Mouse (Mus musculus) G1E (cell line): ENCODE measurements around the gene Mcat. TPM values are rescaled to one million over a fixed set of nuclear protein-coding genes. Genes with fewer than 3 reads are reported as not detected.

Source experiments
- ATAC-seq: 2 replicates; pipeline ENCODE4 v1.8.0; 2016; ENCODE audit warnings: mild to moderate bottlenecking; ENCODE audit not compliant: insufficient number of reproducible peaks, poor library complexity, low FRiP score, severe bottlenecking; ENCODE audit errors: extremely low read depth
- DNase-seq: peaks from one replicate; pipeline ENCODE4 v3.0.0; 2012; ENCODE audit warnings: low spot score
- H3K27me3 ChIP-seq: 2 replicates; pipeline ENCODE4 v1.6.1; 2012; ENCODE audit warnings: mild to moderate bottlenecking, low read length, inconsistent platforms; ENCODE audit not compliant: insufficient read depth
- H3K36me3 ChIP-seq: replicated peaks from 2 replicates; pipeline ENCODE3; 2012; ENCODE audit warnings: mild to moderate bottlenecking, inconsistent platforms
- H3K4me1 ChIP-seq: 2 replicates; pipeline ENCODE4 v1.6.1; 2012; ENCODE audit warnings: low read depth, low read length, inconsistent platforms, mixed read lengths; ENCODE audit not compliant: insufficient read depth
- H3K4me3 ChIP-seq: 2 replicates; pipeline ENCODE4 v1.5.1; 2012; ENCODE audit warnings: low read depth, mild to moderate bottlenecking, inconsistent platforms, low read length, moderate library complexity, mixed read lengths
- H3K9me3 ChIP-seq: replicated peaks from 2 replicates; pipeline ENCODE4 v1.6.1; 2012; ENCODE audit warnings: inconsistent platforms
- CTCF ChIP-seq: IDR thresholded peaks from 2 replicates; pipeline ENCODE4 v1.5.1; 2012; ENCODE audit warnings: low read depth, low read length, inconsistent platforms, mixed read lengths
- GATA1 ChIP-seq: IDR thresholded peaks from 2 replicates; pipeline ENCODE4 v1.6.1; 2012; ENCODE audit warnings: borderline replicate concordance, low read length, inconsistent platforms, mixed read lengths
- GATA2 ChIP-seq: IDR thresholded peaks from 2 replicates; pipeline ENCODE4 v1.6.1; 2012; ENCODE audit warnings: low read depth, low read length, inconsistent platforms, borderline replicate concordance
- POLR2AphosphoS5 ChIP-seq: IDR thresholded peaks from 2 replicates; pipeline ENCODE4 v1.6.1; 2012; ENCODE audit warnings: low read depth, low read length, inconsistent platforms; ENCODE audit not compliant: insufficient replicate concordance
- TAL1 ChIP-seq: conservative IDR thresholded peaks from 2 replicates; pipeline ENCODE4 v1.6.1; 2012; ENCODE audit warnings: low read depth, low read length, inconsistent platforms, mixed read lengths
- polyA plus RNA-seq: library from polyadenylated mRNA; stranded (reverse); fragments of >175 nt; gene quantifications from 2 replicates; pipeline ENCODE4 v1.2.3, GENCODE M21; 2012
- total RNA-seq, 2 experiments: library from RNA; stranded (forward) in 1 of 2; stranded (reverse) in 1 of 2; fragments of 200-1000 nt in 1 of 2; fragments of >200 nt in 1 of 2; fragmentation: Nextera tagmentation in 1 of 2; gene quantifications; 2 replicates each; pipeline ENCODE4 v1.2.3; 2014 to 2017

The Mcat gene
- total and polyA plus RNA-seq, 3 experiments = 14.0 to 17.7 (median 17.1) TPM

DNA sequence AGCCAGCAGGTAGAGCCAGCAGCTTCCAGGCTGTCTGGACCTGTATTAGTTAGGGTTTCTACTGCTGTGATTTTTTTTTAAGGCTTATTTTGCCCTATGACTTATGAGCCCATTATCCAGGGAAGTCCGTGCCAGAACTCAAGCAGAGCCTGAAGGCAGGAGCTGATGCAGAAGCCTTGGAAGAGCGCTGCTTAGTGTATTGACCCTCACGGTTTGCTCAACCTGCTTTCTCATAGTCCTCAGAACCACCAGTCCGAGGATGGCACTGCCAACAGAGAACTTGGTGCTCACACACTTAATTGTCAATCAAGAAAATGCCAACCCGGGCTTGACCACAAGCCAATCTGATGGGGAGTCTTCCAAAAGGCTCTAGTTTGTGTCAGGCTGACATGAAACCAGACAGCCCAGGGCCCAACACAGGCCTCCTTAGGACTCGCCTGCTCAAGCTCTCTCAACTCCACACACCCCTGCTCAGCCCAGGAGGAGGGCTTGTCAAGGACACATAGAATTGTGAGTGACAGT, 42.7 kb downstream of the Mcat start:
- Histone ChIP-seq H3K27me3 (peaks cover 82% of the 10 kb centered on the region), H3K4me1 (peaks cover 11% of the 10 kb centered on the region), H3K4me3 (no peak overlapping the region), H3K9me3 (no peaks in the 10 kb centered on the region), H3K36me3 (no peaks in the 10 kb centered on the region)
- TF ChIP-seq TAL1 (no peak), POLR2AphosphoS5 (no peak), GATA2 (no peak), GATA1 (no peak), CTCF (no peak)
- ATAC-seq = no peak
- no peak for DNase-seq

DNA sequence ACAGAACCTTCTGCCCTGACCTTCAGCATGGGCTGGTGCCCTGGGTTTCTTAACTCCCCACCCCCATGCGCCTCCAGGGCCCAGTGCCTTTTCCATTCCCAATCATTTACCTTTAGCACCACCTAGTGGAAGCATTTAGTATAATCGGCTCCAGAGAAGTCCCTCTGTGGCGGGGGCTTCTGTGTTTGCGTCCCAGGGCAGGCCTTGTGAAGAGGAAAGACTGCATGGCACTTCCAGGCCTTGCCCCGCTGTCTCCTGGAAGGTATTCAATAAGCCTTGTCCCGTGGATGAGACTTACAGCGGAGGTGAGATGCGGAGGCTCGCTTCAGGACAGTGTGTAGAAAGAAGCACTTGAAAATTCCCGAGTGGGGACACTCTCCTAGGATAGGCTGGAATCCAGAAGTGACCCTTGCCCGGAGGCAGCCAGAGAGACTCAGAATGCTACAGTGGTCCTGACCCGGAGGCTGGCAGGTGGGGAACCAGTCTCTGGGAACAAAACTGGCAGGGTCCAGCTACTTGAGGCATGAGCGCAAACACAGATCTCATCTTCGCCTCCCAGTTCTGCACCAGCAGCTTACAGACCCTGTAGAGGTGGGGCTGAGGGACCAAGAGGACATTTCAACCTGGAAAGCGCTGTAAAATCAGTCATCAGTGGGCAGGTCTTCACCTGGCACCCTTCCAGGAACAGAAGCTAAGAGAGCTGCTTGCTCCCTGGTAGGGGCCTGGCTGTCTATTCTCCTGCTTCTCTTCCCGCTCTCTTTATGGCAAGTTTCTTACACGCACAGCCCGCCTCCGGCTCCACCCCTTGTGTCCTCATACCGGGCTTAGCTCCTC, 45.2 kb downstream of the Mcat start:
- Histone ChIP-seq H3K27me3 (peaks cover 74% of the 10 kb centered on the region), H3K4me1 (peaks cover 9% of the 10 kb centered on the region), H3K36me3 (no peaks in the 10 kb centered on the region), H3K9me3 (no peaks in the 10 kb centered on the region), H3K4me3 (no peak overlapping the region)
- 0 out of 2 replicates have a peak, but pooled peaks have one; percentile 9 for TF ChIP-seq CTCF
- no peak for TF ChIP-seq TAL1
- ATAC-seq (no peak), DNase-seq (peak; percentile 75)

DNA sequence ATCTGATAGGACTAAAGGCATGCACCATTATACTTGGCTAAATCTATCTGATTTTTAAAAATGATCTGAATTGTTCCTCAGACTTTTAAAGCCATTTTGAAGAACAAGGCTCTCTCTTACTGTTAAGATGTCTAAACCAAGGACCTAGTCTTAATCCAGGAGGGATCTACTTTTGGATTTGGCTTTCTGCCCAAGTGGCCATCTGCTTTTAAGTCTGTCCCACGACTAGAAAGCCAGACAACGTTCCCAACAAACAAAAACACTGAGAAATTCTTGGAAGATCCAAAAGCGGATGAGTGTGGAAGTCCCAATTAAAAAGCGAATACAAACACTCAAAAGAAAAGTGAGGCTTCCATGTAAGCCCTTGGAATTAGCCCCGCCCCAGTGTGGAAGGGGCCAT, 48.6 kb downstream of the Mcat start:
- Histone ChIP-seq H3K27me3 (peaks cover 60% of the 10 kb centered on the region), H3K4me3 (no peak overlapping the region), H3K4me1 (peaks cover 21% of the 10 kb centered on the region), H3K36me3 (no peaks in the 10 kb centered on the region), H3K9me3 (no peaks in the 10 kb centered on the region)
- DNase-seq (no peak), ATAC-seq (no peak)
- TF ChIP-seq GATA1 (no peak), CTCF (no peak), TAL1 (no peak), GATA2 (no peak), POLR2AphosphoS5 (no peak)

DNA sequence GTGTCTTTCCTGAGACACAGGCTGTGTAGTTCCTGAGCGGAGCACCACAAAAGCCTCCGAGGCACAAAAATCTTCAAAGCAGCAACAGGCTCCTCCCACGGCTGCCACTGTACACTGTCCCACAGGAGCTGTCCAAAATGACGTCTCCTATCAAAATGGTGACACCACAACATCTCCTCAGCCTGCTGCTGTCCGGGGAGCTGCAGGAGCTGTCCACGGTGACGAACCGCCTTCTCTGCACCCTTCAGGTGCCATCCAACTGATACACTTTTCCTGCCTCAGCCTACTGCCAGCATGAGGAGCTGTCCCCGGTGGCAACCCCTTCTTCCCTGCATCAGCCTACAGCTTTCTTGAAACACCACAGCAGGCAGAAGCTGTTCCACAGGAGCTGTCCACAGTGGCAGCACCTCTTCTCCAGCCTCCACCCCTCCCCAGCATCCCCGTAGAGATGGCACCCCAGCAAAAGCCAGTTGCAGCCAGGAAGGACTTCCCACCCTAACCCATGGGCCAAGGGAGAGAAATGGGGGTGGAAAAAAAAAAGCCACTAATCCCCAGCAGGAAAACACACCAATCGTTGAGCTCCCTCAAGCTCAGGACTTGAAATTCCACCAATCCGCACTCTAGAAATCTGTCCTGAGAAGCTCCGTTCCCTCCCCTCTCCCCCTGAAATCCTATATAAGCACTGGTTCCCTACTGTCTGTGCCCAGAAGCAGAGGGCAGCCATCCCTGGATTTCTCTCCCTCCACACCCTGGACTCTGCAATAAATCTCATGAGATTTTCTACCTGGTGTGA, 50.9 kb downstream of the Mcat start:
- no peak for ATAC-seq

DNA sequence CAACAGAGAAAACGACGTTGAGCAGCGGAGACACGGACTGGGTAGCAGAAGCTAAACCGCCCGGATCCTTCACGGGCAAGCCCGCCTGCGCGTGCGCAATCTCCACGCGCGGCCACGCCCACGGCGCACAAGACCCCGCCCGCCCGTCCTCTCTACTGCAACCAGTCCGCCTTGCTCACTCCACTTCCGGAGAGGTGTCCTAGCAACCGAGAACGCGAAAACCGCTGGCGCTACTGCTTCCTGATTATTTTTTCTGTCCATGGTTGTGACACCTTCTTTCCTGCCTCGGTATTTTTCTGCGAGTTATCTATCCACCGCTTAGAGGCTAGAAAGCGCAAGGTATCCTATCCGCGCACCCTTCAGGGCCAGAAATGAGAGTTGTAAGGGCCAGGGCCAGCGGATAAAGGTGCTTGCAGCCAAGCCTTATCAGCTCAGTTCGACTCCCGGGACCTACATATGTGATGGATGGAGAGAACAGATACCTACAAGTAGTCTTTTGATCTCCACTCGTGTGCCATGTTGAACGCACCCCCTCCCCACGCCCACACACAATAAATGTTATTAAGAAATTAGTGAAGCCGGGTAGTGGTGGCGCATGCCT, 52.7 kb downstream of the Mcat start, which contains the start of gene Ttll1:
Ttll1 (minus strand) TSS at position 89 of the 601 bp plus-strand sequence.
- DNase-seq (peak; percentile 97), ATAC-seq (peak; percentile 91)
- Histone ChIP-seq H3K36me3 (no peaks in the 10 kb centered on the region), H3K9me3 (no peaks in the 10 kb centered on the region), H3K27me3 (peaks cover 27% of the 10 kb centered on the region), H3K4me3 (peak within 1 kb of the TSS; percentile 72), H3K4me1 (peaks cover 23% of the 10 kb centered on the region)
- TF ChIP-seq GATA2 = no peak
- no peak for TF ChIP-seq POLR2AphosphoS5
- no peak for TF ChIP-seq CTCF
- no peak for TF ChIP-seq TAL1
- no peak for TF ChIP-seq GATA1

More for the DNA sequence above, 50.9 kb downstream of the Mcat start:
- Histone ChIP-seq H3K4me1 (peaks cover 23% of the 10 kb centered on the region), H3K36me3 (no peaks in the 10 kb centered on the region), H3K4me3 (no peak overlapping the region), H3K27me3 (peaks cover 42% of the 10 kb centered on the region), H3K9me3 (no peaks in the 10 kb centered on the region)
- TF ChIP-seq GATA1 (no peak), GATA2 (no peak), CTCF (no peak), POLR2AphosphoS5 (no peak), TAL1 (no peak)
- no peak for DNase-seq
